Mouse (Mus musculus) kidney, postnatal 14 days (tissue): ENCODE measurements at regions not wholly inside any gene's neighbourhood (a gene's known extent, or its start where the extent isn't known, plus 50 kb on each side); places are given as distances from the start of the nearest gene placed in this dataset.

ENCODE experiments used
- DNase-seq: peaks from one replicate; pipeline ENCODE4 v3.0.0; 2022; ENCODE audit warnings: mixed read lengths

DNA sequence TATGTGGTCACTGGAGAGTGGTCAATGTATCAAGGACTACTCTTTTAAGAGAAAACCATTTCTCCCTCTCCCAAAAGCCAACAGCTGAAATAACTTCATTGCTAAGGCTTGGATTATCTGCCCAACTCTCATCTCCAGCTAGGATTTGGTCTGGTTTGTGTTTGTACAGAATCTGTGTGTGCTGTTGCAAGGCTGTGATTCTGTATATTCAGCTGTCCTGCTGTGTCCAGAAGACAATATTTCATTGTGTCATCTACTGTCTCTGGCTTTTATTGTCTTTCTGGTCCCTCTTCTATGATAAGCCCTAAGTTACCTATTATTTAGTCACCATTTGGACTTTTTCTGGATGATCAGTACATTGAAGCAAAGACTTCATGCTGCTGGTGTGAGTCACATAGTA, 110.9 kb downstream of the Cenpc1 start:
- no peak for DNase-seq

DNA sequence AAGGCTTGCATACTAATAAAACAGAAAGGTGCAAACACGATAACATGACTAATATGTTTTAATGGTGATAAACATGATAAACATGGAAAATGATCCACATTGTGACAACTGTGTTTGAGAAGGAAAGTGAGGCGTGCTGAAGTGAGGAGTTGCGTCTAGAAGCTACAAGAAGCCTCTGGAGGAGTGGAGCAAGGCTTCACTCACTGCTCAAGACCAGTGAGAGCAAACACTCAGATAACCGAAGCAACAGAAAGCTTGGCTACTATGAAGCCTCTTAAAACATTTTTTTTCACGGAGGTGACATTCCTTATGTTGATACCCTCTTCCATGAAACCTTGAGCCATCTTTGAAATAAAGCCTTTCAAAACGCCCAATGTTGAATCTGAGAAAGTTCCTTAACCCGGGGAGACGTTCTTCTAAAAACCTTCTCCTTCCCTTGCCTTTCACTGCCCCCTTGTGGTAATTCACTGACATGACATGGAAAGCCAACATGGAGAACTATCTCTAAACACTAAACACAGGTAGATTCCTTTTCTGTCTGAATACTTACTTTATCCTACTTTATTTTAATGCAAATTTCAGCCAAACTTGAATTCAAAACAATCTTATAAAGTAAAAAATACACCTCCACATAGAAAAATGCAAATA, 128.6 kb downstream of the Cenpc1 start:
- DNase-seq, result peak; percentile 6

DNA sequence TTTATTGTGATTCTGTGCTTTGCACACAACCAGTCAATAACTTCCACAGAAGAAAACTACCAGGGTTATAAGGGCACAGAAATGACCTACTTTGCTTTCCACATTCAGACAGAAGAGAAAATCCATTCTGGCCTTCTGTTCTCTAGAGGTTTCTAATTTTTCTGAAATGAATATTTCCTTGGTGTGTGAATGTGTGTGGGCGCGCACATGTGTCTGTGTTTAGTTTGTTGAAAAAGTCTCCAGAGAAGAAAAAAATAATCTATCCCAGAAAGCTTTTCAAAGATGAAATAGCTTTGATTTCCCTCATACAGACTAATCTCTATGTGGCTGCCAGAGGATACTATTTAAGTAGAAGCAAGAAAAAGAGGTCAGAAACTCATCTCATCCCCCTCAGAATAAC, 147.1 kb downstream of the Cenpc1 start:
- DNase-seq, result no peak

DNA sequence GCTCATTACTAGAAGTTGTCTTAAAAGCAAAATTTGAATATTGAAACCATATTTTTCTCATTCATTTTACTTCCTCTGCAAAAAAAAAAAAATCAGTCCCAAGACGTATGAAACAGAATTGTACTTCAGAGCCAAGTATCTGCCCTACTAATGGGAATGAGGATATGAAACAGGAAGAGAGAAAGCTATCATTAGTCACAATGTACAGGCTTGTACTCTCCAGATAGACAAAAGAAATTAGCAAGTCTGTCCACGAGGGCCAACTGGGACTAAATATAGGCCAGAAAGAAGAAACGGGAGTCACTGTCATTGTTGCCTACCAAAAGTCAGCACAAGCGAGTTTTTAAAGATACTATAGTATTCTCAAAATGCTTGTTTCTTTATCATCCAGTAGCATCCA, 150.4 kb downstream of the Cenpc1 start:
- no peak for DNase-seq

DNA sequence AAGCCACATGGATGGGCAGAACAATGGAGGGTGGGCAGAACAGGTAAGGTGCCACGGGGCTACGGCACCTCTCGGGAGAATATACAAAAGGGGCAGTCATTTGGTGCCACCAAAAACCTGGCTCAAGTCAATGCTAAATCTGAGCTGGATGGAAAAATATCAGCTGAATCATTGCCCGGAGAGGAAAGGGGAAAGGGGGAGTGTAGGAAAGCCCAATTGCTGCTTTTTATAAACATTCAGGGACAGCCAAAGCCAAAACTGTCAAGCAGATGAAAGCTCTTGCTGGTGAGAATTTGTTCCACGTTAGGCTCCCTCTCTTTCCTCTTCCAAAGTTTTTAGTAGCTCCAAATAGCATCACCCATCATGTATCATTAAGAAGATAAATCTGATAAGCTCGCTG, 168.9 kb downstream of the Cenpc1 start:
- DNase-seq, result no peak

DNA sequence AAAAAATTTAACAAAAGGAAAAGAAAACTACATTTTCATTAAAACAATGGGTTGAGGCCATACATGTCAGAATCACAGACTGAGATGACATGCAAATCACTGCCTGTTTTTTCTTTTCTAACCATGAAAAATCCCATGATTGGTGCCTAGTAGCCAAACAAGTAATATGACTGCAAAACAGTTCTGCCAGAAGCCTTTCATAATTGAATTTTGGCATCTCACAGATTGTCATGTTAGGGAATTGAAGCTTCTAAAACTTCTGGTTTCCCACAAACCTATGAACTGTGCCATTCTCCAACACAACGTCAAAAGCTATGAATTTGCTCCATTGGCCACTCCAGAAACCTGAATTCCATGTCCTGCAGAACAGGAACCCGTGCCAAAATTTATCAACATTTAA, 169.6 kb downstream of the Cenpc1 start:
- DNase-seq, result no peak

DNA sequence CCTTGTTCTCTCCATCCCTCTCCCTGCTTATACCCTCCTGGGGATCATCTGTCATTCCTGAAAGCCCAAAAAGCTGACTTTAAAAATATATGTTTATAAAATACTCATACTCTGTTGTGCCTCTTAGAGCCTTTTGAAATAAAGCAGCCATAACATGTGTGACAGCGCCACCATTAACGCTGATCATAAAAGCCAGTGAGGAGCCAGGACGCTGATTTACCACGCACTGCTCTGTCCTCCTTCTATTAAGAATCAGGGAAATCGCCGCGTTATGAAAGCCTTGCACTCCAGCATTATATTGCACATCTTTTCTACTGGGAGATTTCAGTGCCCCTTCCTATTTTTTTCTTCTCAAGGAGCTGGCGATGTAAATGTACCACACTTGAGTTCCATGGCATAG, 195.1 kb downstream of the Cenpc1 start:
- DNase-seq, result no peak

DNA sequence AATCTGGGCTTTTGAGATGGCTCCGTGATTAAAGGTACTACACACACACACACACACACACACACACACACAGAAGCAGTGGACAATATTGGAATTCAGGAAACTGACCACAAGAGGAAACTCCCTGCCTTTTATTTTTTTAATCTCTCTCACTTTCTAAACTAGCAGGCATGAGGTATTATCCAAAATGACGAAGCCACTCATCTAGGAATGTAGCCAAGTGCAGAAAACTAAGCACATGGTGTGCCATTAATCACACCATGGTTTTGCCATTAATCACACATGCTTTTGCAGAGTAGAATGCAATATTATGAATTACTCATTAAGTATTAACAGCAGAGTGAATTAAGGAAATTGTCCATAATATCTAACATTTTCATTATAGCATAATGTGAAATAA, 232.8 kb downstream of the Cenpc1 start:
- no peak for DNase-seq

DNA sequence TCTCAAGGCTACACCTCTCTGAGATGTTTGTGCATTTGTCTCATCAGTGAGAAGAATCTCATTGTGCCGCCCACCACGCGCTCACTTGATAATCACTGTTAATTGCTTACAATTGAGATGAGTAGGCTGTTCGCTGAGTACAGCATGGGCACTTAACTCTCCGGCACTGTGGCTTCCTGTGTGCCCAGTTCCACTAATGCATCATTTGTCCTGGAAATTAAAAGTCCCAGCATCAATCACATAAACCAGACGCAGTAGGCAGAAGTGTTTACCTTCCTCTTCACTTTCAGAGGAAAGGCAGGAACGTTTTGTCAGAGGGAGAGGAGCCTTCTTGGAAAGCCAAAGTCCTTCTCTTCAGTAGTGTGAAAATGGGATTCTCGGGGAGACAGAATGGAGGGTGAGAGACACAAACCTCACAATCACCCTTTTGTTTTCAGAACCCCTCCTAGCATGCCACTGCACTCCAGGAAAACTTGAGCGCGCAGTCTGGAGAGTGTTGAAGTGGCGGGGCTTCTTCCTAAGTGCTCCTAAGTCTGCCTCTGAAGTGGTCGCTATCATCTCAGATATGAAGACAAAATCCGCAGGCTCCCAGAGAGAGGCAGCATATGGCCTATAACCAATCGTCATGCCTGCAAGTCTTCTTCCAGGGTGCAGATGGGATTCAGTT, 269.7 kb downstream of the Cenpc1 start:
- no peak for DNase-seq

DNA sequence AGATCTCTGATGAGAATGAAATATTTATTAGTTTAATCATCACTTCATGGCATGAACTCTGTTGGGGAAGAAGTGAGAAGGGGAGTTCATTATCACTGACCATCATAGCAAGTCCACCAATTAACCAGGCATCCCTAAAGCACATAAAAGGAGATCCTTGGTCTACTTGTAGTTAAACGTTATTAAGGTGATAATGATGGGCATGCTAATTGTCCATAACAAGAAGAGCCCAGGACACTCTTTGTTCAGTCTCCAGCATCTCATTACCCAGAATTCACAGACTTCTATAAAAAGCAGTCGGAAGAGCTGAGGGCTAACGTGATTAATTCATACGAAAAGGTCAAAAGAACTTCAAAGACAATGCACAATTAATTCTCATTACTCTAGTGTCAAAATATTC, 272.2 kb downstream of the Cenpc1 start:
- DNase-seq, result no peak

DNA sequence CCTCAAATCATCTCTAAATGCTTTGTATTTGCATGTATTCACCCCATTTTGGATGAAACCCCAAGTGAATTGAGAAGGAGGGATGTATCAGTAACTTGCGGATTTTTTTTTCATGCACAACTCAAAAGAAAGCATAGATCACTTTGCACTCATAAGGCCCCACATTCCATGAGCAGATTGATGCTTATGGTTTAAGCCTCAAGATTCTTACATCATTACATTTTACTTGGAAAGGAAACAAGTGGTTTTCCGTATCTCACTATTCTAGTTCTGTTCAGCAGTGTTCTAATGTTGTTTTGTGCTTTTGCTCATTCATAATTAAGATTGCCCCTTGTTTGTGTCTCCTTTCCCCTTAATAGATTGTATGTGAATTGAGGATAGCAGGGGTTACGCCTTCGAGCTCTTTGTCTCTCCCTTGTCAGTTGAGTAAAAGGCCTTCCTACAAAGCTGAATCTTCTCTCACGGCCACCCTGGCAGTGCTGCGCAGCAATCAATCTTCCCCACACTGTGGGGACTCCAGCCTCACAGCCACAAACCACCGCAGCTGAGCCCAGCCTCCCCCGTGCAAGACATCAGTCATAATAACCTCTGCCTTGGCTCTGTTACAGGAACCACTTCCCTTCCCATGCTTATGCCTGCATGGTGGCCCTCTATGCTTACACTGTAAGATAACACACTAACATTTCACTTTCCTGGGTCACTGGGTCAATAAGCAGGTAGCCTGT, 284.5 kb downstream of the Cenpc1 start:
- DNase-seq, result no peak

DNA sequence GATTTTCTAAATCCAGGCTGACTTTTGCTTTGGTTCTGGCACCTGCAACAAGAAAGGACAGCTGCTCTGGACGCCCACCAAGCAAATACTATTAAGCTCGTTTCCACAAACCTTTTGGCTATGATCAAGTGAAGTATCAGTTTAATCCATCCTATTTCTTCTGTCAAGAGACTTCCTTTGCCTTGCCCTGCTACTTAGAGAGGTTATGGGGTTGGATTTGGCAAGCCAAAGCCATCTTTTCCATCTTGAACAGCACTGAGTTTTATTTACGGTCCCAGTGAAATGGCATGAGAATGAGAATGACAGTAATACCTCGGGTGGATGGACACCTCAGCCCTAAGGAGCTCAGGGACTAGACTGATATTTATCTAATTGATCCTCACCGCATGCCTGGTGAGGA, 285.4 kb downstream of the Cenpc1 start:
- no peak for DNase-seq

DNA sequence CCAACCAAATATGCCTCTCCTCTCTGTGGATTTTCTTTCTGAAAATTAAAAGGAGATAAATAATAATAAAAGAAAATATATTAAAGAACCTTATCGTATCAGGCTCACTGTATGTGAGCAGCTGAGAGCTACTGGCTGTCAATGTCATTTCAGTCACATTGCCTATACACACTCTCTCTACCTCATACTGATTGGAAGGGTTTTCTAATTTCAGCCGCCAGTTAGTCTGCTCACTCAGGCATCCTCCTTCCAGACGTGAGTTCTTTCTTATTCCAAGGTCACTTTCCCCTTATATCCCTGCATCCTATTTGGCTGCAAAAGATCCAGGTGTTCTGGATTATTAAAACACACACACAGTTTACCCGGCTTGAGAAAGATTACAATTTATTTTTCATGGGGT, 286.2 kb downstream of the Cenpc1 start:
- DNase-seq, result no peak

DNA sequence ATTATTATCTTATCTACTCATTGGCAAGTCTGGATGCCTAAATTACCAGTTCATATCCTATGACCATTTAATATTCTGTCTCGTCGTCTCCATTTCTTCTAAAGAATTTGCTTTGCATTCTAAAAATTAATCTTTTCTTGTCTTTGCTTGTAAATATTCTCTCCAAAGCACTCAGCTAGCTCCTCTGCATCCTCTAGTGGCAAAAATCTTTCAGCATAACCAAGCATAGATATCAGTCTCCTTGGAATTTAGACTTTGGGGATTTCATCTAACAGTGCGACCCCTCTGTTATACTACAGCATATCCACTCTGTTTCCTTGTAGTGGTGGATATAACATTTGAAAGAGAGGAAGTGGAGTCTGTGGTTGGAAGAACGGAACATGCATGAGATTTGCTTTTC, 292.7 kb downstream of the Cenpc1 start:
- DNase-seq, result no peak

DNA sequence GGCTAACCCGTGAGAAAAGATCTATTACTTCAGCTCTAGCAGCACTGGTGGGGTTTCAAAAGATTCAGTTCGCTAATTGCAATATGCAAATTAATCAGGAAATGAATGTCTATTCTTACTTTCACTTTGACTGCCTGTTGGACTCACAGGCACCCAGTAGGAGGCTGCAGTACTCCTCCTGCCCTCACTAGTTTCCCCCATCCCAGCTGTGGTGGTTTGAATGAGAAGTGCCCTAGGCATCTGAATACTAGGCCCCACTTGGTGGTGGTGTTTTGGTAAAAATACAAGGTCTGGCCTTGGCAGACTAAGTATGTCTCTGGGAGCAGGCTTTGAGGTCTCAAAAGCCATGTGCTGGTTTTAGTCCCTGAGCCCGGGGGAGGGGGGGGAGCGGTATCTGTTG, 293.3 kb downstream of the Cenpc1 start:
- DNase-seq, result no peak

DNA sequence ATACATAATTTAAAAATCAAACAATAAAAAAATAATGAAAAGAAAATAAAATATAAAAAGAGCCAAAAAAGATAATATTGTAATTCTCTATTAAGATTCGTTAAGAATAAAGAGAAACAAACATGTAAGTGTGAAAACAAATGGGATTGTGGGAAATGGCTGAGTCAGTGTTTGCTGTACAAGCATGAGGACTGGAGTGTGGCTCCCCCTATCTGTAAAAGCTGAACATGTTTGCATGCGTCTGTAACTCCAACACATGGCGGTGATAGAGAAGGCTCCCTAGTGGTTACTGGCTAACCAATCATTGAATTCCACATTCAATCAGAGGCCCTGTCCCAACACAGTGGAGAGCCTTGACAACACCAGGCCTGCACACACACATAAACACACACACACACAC, 298.2 kb downstream of the Cenpc1 start:
- no peak for DNase-seq

DNA sequence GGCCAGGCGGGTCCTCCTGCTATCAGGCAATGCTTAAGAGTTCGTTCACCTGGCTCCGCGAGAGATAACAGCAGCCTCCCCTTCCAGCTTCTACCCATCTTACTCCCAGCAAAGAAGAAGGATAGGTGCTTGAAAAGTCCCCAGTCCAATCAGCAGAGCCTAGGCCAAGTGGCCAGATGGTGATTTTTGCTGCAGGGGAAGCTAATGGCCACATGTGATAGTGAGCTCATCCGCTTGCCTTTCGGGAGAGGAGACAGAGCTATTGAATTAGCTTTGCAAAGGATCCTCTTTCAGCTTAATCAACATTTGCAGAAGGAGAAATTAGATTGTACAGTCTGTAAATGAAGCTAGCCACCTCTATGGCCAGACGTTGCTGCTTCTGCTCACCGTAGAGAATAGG, 308.7 kb downstream of the Cenpc1 start:
- DNase-seq, result no peak

DNA sequence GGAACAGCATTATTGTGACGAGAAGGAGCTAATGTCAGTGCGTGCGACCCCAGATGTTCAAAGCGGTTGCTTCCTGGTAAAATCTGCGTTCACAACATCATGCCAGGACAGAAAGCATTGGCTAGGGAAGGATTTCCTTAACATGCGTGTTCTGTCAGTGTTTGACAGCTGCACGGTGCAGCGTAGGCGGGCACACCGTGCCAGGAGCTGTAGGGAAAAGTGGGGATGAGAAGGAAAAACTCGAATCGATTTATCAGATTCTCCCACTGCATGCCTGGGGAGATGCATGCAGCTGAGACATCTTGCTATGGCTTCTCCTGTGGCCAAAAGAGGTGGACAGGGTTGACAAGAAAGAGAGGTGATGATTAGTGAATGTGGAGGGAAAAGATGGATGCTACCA, 311.2 kb downstream of the Cenpc1 start:
- DNase-seq, result no peak

DNA sequence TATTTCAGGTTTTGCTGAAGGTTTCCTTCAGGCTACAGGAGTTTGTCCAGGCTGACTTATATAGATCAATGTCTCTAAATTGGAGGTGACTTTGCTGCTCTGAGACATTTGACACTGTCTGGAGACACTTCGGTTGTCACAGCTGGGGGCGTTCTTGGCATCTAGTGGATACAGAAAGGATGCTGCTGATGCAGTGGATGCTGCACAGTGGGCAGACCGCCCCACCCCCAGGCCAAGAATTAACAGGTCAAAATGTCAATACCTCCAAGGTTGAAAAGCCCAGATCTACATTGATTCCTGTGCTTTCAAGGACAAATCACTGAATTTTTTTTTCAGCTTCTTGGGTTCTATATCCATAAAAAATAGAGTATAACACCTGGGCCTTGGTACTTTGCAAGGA, 312.3 kb downstream of the Cenpc1 start:
- no peak for DNase-seq

DNA sequence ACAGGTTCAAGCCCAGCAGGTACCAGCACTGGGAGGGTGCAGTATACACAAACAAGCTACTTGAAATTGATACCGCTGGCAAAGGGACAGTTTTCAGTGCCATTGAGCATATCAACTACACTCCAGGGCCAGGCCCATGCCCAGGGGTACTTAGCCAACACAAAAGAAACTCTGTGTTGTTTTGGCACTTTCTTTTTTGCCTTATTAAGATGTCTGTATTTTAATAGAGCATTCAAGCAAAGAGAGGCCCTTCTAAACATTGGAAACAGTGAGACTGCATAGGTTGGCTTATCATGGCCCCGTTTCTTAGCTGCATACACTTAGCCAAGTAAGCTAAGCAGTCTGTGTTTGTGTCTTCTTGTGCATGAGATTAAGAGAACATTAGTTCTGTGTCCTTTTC, 313.7 kb downstream of the Cenpc1 start:
- DNase-seq, result no peak

DNA sequence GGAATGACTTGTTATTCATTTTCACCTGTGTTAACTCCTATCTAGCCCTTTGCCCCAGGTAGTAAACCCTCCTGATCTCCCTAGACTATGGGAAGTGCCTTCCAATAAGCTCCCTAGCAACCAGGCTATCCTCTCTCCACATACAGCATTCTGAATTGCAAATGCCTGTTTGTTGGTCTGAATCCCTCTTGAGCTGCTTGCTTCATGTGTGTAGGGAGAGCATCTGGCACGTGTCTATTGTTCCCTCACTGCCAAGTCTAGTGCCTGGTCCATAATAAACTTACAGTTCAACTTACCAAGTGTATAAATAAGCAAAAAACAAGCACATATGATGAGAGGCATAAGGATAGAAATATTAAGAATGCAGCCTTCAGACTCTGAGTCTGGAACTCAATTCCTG, 314.5 kb downstream of the Cenpc1 start:
- no peak for DNase-seq

DNA sequence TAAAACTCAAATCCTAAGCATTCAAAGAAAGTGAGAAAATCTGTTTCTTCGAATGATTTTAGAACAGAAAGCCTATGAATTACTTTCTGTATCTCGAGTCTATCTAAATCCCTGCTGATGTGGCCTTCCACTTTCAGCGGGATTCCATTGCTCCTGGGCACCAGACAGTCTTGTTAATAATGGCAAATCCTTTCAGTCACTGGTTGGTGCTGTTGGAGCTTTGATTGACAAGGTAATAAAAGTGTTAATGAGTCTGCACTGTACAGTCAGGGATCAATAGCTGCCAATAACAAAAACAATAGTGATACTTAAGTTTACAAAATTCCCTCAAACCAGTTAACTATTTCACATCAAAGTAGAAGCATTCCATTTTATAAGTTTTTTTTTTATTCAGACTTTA, 335.8 kb downstream of the Cenpc1 start:
- DNase-seq, result no peak

DNA sequence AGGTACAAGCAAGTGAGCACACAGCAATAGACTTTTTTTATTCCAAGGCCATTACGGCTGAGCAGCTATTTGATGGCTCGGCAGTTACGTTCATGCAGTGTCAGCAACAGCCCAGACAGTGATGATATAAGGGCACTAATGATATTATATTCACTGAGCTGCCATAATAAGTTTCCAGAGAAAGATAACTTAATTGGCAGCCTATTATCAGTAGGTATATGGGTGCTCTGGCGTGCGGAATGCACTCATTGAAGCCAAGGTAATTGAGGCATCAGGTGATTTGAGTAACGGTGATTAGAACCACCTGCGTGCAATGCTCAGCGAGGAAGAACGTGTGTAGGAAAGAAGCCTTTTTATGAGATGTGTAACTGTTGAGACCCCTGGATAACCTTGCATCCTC, 358.0 kb downstream of the Cenpc1 start:
- DNase-seq, result no peak

DNA sequence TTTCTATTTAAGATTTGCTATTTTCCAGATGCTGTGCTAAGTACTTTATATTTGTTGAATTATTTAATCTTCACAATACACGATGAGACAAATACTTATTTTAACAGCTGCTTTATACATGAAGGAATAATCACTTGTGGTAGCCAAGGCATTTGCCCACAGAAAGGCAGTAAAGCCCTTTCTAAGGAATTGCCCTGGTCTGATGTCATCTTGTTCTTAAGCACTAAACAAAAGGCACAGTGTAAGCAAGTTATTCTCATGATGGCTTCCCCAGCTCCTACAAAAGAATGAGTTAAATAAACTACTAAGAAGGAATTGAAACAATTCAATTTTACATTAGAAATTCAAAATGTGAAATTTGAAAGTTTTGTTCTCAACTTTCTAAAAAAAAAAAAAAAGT, 358.8 kb downstream of the Cenpc1 start:
- DNase-seq, result no peak

DNA sequence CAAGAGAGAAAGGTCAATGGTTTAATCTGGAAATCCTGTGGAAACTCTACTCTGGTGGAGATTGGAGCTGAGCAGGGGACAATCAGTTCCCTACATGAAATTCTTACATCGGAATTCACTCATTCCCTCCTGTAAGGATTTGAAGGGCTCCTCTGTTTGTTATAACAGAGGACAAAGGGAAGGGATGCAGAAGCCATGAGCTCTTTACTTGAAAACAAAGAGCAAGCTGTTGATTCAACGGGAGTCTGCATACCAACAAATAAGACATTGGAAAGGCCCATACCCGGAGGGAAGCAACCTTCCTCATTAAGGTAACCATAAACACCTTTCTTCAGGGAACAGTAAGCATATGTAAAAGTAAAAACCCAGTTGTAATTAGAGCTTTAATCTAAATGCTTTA, 359.3 kb downstream of the Cenpc1 start:
- no peak for DNase-seq
